Mouse (Mus musculus): Measurements from ENCODE around the gene Lgals2.

DNA sequence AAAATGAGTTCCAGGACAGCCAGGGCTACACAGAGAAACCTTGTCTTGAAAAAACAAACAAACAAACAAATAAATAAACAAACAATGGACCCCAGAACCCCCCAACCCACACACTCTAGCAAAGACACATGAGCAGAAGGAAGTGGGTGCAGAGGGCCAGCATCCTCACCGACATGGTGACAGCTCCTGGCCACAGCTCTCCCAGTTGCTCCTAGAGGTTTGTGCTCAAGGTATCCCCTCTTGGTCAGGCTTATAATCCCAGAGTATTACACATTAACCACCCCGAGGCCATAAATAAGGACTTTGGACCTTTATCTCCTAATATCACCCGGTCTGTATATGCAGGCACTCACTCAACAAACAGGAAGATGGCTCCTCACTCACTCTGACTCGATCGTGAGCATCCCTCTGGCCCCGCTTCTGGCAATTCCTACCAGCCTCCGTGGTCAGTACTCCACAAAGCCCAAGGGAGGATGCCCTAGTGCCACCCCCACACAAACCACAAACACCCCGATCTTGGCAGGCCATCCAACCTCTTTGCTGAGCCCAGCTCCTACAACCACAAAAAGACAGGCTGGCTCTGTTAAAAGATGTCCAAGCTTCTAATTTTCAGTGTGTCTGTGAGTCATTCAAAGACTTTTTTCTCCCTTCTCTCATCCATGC is at the start of gene Lgals2:
- TF ChIP-seq CTCF (IDR thresholded peaks at IDR 0.05; ENCODE audit: low read depth) (no peak), EP300 (IDR thresholded peaks at IDR 0.05; ENCODE audit: low read depth) (no peak)
